Mouse (Mus musculus): ENCODE results near the gene Dock9. TPM values are rescaled to one million over a fixed set of nuclear protein-coding genes. Genes with fewer than 3 reads are reported as not detected.

Dock9 gene
- total and polyA plus RNA-seq, 3 experiments = 19.8 to 25.7 (median 24.0) TPM

DNA sequence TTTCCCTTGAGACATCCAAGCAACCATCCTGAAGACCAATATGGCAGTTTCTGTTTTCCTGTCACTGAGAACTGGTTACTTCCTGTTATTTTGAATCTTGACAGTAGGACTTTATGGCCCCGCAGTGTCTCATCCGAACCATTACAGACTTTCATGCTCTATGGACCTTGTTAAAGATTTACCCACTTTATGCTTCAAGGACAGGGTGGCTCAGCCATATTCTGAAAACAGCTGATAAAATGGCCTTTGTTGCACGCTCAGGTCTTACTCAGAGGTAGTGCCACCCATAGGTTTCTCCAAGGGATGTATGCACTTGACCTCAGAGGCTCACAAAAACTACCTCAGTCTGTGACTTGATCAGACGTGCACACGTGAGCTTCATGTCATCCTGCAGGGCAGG is 224.2 kb downstream of the Dock9 start:
- TF ChIP-seq POLR2A (IDR thresholded peaks at IDR 0.05; ENCODE audit: insufficient read depth, low read depth, low read length) = no peak
- no peak for TF ChIP-seq EP300 (IDR thresholded peaks at IDR 0.05; ENCODE audit: insufficient read depth, low read depth, low read length)
- H3K9ac ChIP-seq (ENCODE audit: low read depth, low read length) = no peak overlapping the region
- no peak overlapping the region for H3K4me3 ChIP-seq
- no peaks in the 10 kb centered on the region for H3K27me3 ChIP-seq (ENCODE audit: control insufficient read depth, insufficient read depth, low read length)
- no peaks in the 10 kb centered on the region for H3K79me2 ChIP-seq (replicated peaks; ENCODE audit: control insufficient read depth, insufficient read depth, low read length)
- 91% methylated on average over 5 of the region's 5 CpGs for WGBS
- H3K27ac ChIP-seq = no peak overlapping the region
- H3K36me3 ChIP-seq (ENCODE audit: control insufficient read depth, insufficient read depth, low read length) = no peaks in the 10 kb centered on the region; the same call in 1 of the 2 replicates
- intact Hi-C loops (cut with DNase I) = no loop called here
- no peak for DNase-seq
- H3K4me1 ChIP-seq (ENCODE audit: control insufficient read depth, insufficient read depth, low read length) = no peaks in the 10 kb centered on the region

DNA sequence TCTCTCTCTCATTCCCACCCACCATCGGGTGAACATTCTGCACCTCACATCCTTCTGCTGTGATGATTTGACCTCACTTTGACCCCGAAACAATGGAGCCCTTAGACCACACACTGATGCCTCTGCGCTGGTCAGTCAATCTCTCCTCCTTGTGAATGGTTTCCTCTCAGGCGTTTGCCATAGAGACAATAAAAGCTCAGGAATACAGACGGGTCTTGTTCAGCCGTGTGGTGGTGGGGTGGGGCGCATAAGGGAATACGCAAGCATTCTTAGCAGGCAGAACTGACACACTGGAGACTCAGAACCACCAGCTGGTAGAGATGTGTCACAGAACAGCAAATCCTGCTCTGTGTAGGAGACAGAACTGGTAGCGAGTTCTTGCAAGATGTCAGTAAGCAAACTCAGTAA is 230.8 kb downstream of the Dock9 start:
- Histone ChIP-seq H3K36me3 (ENCODE audit: control insufficient read depth, insufficient read depth, low read length) (no peaks in the 10 kb centered on the region; the same call in 1 of the 2 replicates), H3K79me2 (replicated peaks; ENCODE audit: control insufficient read depth, insufficient read depth, low read length) (no peaks in the 10 kb centered on the region), H3K27ac (no peak overlapping the region), H3K4me1 (ENCODE audit: control insufficient read depth, insufficient read depth, low read length) (no peaks in the 10 kb centered on the region), H3K9ac (ENCODE audit: low read depth, low read length) (no peak overlapping the region), H3K4me3 (no peak overlapping the region), H3K27me3 (ENCODE audit: control insufficient read depth, insufficient read depth, low read length) (no peaks in the 10 kb centered on the region)
- intact Hi-C loops (cut with DNase I) = no loop called here
- WGBS = 65% methylated on average over 9 of the region's 9 CpGs
- TF ChIP-seq POLR2A (IDR thresholded peaks at IDR 0.05; ENCODE audit: insufficient read depth, low read depth, low read length) (no peak), EP300 (IDR thresholded peaks at IDR 0.05; ENCODE audit: insufficient read depth, low read depth, low read length) (no peak)
- DNase-seq = no peak

DNA sequence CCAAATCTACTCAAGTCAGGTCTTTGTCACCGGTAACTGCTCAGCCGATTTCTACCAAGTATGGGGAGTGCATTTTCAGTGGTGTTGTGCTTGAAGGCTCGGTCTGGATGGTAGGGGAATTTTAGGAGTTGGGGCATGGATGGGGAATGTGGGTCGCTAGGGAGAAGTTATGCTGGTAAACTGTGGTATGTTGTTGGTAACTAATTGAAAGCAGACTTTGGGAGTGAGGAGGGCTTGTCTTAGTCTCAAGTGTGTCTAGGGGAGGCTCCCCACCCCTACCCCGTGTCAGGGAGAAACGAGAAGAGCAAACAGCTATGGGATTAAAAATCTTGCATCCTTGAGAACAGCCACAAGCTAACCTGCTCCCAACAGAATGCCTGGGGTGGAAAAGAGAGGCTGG is 231.7 kb downstream of the Dock9 start:
- no peak overlapping the region for H3K27ac ChIP-seq
- H3K36me3 ChIP-seq (ENCODE audit: control insufficient read depth, insufficient read depth, low read length) = no peaks in the 10 kb centered on the region; the same call in 1 of the 2 replicates
- H3K4me1 ChIP-seq (ENCODE audit: control insufficient read depth, insufficient read depth, low read length) = no peaks in the 10 kb centered on the region
- no peaks in the 10 kb centered on the region for H3K27me3 ChIP-seq (ENCODE audit: control insufficient read depth, insufficient read depth, low read length)
- no peak overlapping the region for H3K9ac ChIP-seq (ENCODE audit: low read depth, low read length)
- H3K4me3 ChIP-seq = no peak overlapping the region
- no peak for DNase-seq
- intact Hi-C loops (cut with DNase I) = no loop called here
- TF ChIP-seq EP300 (IDR thresholded peaks at IDR 0.05; ENCODE audit: insufficient read depth, low read depth, low read length) (no peak), POLR2A (IDR thresholded peaks at IDR 0.05; ENCODE audit: insufficient read depth, low read depth, low read length) (no peak), CTCF (IDR thresholded peaks at IDR 0.05) (no peak)
- WGBS = 77% methylated on average over 6 of the region's 6 CpGs
- H3K79me2 ChIP-seq (replicated peaks; ENCODE audit: control insufficient read depth, insufficient read depth, low read length) = no peaks in the 10 kb centered on the region

DNA sequence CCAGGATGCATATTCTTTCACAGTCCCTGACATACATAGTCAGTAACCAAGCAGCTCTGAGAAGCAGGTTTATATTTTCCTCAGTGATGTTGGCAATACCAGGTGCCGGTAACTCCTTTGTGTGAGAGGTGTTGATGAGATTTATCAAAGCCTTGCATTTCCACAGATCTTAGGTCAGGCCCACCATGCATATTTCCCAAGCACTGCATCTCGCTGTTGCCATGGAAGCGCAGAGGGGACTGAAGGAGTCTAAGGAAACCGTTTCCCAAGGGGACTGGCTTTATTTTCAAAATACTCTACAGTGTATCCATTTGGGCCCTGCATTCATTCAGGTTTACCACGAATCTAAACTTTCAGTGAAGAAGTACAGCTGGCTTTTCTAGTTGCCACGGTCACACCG is 233.0 kb downstream of the Dock9 start:
- no peak for TF ChIP-seq CTCF (IDR thresholded peaks at IDR 0.05)
- no peak for TF ChIP-seq POLR2A (IDR thresholded peaks at IDR 0.05; ENCODE audit: insufficient read depth, low read depth, low read length)
- no peak for TF ChIP-seq EP300 (IDR thresholded peaks at IDR 0.05; ENCODE audit: insufficient read depth, low read depth, low read length)
- H3K4me3 ChIP-seq = no peak overlapping the region
- H3K36me3 ChIP-seq (ENCODE audit: control insufficient read depth, insufficient read depth, low read length) = no peaks in the 10 kb centered on the region; the same call in 1 of the 2 replicates
- no peaks in the 10 kb centered on the region for H3K4me1 ChIP-seq (ENCODE audit: control insufficient read depth, insufficient read depth, low read length)
- intact Hi-C loops (cut with DNase I) = no loop called here
- H3K27ac ChIP-seq = no peak overlapping the region
- 71% methylated on average over 7 of the region's 7 CpGs for WGBS
- H3K27me3 ChIP-seq (ENCODE audit: control insufficient read depth, insufficient read depth, low read length) = no peaks in the 10 kb centered on the region
- H3K9ac ChIP-seq (ENCODE audit: low read depth, low read length) = no peak overlapping the region
- no peaks in the 10 kb centered on the region; the same call in 1 of the 2 replicates for H3K79me2 ChIP-seq (replicated peaks; ENCODE audit: control insufficient read depth, insufficient read depth, low read length)
- no peak for DNase-seq

DNA sequence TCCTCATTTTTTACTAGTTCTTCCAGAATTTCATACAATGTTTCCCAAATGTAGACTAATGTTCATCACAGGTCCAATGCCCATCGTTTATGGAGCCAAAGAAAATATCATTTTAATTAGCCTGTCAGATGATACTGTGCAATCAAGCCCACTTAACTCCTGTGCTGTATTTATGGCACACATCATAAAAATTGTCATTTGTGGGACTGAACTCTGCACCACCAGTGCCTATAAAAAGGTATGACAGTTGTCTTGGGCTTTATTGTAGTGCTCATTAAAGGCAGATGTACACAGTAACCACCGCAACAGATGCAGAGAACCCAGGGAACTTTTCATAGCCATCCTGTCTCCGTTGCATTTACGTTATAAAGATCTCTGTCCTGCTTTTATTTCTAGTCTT is 233.7 kb downstream of the Dock9 start:
- no peaks in the 10 kb centered on the region; the same call in 1 of the 2 replicates for H3K79me2 ChIP-seq (replicated peaks; ENCODE audit: control insufficient read depth, insufficient read depth, low read length)
- no peaks in the 10 kb centered on the region for H3K36me3 ChIP-seq (ENCODE audit: control insufficient read depth, insufficient read depth, low read length)
- intact Hi-C loops (cut with DNase I) = no loop called here
- no peak for TF ChIP-seq CTCF (IDR thresholded peaks at IDR 0.05)
- TF ChIP-seq POLR2A (IDR thresholded peaks at IDR 0.05; ENCODE audit: insufficient read depth, low read depth, low read length) = no peak
- no peak for TF ChIP-seq EP300 (IDR thresholded peaks at IDR 0.05; ENCODE audit: insufficient read depth, low read depth, low read length)
- no peak for DNase-seq
- H3K4me3 ChIP-seq = no peak overlapping the region
- no peak overlapping the region for H3K27ac ChIP-seq
- H3K27me3 ChIP-seq (ENCODE audit: control insufficient read depth, insufficient read depth, low read length) = no peaks in the 10 kb centered on the region
- 87% methylated on average over 4 of the region's 4 CpGs for WGBS
- H3K9ac ChIP-seq (ENCODE audit: low read depth, low read length) = no peak overlapping the region
- no peaks in the 10 kb centered on the region for H3K4me1 ChIP-seq (ENCODE audit: control insufficient read depth, insufficient read depth, low read length)

DNA sequence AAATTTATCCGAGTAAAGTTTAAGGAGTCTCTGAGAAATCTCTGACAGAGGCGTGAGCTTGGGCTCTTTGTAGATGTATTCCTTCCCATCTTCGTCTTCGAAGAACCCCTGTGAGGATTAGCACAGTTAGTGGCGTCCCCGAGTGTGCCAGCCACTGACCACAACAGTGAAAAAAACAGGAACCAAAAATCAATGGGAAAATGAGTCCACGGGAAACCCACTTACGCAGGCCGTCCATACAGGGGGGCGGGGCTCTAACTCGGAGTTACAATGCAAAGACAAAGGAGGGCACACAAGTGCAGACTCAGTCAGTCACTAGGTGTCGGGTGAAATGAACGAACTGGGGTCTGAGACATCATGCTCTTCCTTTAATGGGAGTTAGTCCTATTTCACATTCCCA is 238.6 kb downstream of the Dock9 start:
- no peaks in the 10 kb centered on the region for H3K36me3 ChIP-seq (ENCODE audit: control insufficient read depth, insufficient read depth, low read length)
- H3K27me3 ChIP-seq (ENCODE audit: control insufficient read depth, insufficient read depth, low read length) = no peaks in the 10 kb centered on the region
- no peaks in the 10 kb centered on the region; the same call in 1 of the 2 replicates for H3K79me2 ChIP-seq (replicated peaks; ENCODE audit: control insufficient read depth, insufficient read depth, low read length)
- H3K4me3 ChIP-seq = no peak overlapping the region
- H3K27ac ChIP-seq = no peak overlapping the region
- intact Hi-C loops (cut with DNase I) = no loop called here
- no peak overlapping the region for H3K9ac ChIP-seq (ENCODE audit: low read depth, low read length)
- no peak for DNase-seq
- H3K4me1 ChIP-seq (ENCODE audit: control insufficient read depth, insufficient read depth, low read length) = no peaks in the 10 kb centered on the region
- TF ChIP-seq EP300 (IDR thresholded peaks at IDR 0.05; ENCODE audit: insufficient read depth, low read depth, low read length) (no peak), CTCF (IDR thresholded peaks at IDR 0.05) (no peak), POLR2A (IDR thresholded peaks at IDR 0.05; ENCODE audit: insufficient read depth, low read depth, low read length) (no peak)
- 84% methylated on average over 13 of the region's 13 CpGs for WGBS
